In the genomic region with DNA sequence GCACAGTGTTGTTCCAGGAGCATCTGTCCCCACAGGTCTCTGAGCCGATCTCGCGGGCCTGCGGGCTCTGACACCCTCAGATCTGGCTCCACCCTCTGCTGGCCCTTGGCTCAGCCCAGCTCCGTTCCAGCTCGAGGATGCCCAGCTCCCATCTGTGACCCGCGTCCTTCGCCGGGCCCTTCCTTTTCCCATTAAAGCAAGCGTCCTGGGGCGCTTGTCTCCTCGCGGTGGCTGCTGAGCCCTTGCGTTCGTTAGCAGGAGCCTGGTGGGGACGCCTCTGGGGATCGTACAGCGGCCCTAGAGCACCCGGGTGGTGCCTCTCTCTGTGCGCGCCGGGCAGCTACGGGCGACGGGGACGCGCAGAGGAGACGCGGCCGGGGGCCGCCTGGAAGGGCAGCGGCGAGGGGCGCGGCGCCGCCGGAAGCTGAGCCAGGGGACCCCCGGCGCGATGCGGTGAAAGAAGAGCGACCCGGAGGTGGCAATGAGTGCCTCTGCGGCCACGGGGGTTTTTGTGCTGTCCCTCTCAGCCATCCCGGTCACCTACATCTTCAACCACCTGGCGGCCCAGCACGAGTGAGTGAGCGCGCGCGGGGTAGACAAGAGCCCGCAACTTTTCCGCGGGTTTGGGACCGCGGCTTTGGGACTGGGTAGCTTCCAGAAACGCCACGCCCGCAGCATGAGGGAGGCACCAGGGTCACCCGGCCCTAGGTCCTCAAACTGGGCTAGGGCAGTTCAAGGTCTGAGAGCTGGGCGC, we compare ENCODE assay signal across 8 mouse cellular contexts. TPM values are rescaled to one million over a fixed set of nuclear protein-coding genes. Genes with fewer than 3 reads are reported as not detected.
DNase-seq lines count a peak whose midpoint lies in the region; ATAC-seq lines count a peak whose summit lies in the region.

A gene (plus strand): TSS at position 34 of the 754 bp plus-strand sequence.

- H3K36me3 ChIP-seq in megakaryocyte, embryonic 14.5 days (replicated peaks; ENCODE audit: low read length): no peaks in the 10 kb centered on the region

- H3K4me1 ChIP-seq in megakaryocyte, embryonic 14.5 days: peaks cover 75% of the 10 kb centered on the region

- peaks cover 54% of the 10 kb centered on the region for H3K27me3 ChIP-seq in megakaryocyte, embryonic 14.5 days (replicated peaks)

- intact Hi-C loops in heart, postnatal 36 days (cut with DNase I): no loop called here
- intact Hi-C loops in left cerebral cortex, postnatal 10 days (cut with DNase I): no loop called here

- no peaks in the 10 kb centered on the region for H3K9me3 ChIP-seq in megakaryocyte, embryonic 14.5 days

- ATAC-seq in erythroblast, adult 5-6 weeks (replicated peaks; ENCODE audit: low FRiP score, poor library complexity, severe bottlenecking): no peak

- peak within 1 kb of the TSS; percentile 92 for H3K4me3 ChIP-seq in megakaryocyte, embryonic 14.5 days (replicated peaks)

- peak; percentile 25 to 44 for DNase-seq in cerebellum, postnatal 25 days
- DNase-seq in cerebellum, postnatal 36 days: no peak
- DNase-seq in R1 (ENCODE audit: low read depth, low spot score): peak; percentile 34
- DNase-seq in heart, postnatal 36 days: peak; percentile 61 to 63
- peak in 1 of 2 experiments; percentile 79 for DNase-seq in left cerebral cortex, postnatal 10 days (ENCODE audit: extremely low spot score in 1 of 2, low spot score in 2 of 2)
- peak; percentile 37 to 51 for DNase-seq in spleen, postnatal 10 days (ENCODE audit: low spot score in 2 of 2)

RNA-seq across cellular contexts. Expression of the gene that starts here (rescaled TPM):
- 35.3 and 48.8 TPM in 2 replicates for total RNA-seq in erythroblast, adult 5-6 weeks (2015; ENCODE audit: low replicate concordance)
- total RNA-seq in erythroblast, adult 5-6 weeks (2017; ENCODE audit: low replicate concordance): 37.1 and 44.6 TPM in 2 replicates
- total RNA-seq in heart, postnatal 36 days (2021): 10 to 100 TPM in 1 of 2 experiments, 1 to 10 TPM in 1; 9.1 to 14.4 TPM
- 10 to 100 TPM; 31.8 to 33.5 TPM for total RNA-seq in left cerebral cortex, postnatal 10 days (2021)
- polyA plus RNA-seq in megakaryocyte, embryonic 14.5 days (2012; ENCODE audit: insufficient read depth, low replicate concordance): 4.9 and 15.9 TPM in 2 replicates

Comparison
In these comparisons a context has a peak if more than half of its experiments do, and no peak if none do; other contexts are left out.
1. DNase-seq: peak in cerebellum, postnatal 25 days (2 of 2), R1 (single experiment), heart, postnatal 36 days (2 of 2) and spleen, postnatal 10 days (2 of 2); none in cerebellum, postnatal 36 days (0 of 2).